Mouse (Mus musculus) stomach, postnatal 0 days (tissue): Measurements from ENCODE around the gene Lce1b. TPM values are rescaled to one million over a fixed set of nuclear protein-coding genes. Genes with fewer than 3 reads are reported as not detected.

Source experiments
- ATAC-seq: fragments of 200-750 bp; cut with Nextera tagmentation; 2 replicates; pipeline ENCODE4 v1.8.0; 2017; ENCODE audit not compliant: low FRiP score, low TSS enrichment
- DNase-seq: peaks from one replicate; pipeline ENCODE4 v3.0.0-alpha.2; 2016; ENCODE audit warnings: low spot score
- H3K27ac ChIP-seq: fragments of 300-500 bp; sonication (generic); replicated peaks from 2 replicates; pipeline ENCODE4 v1.5.1; 2014; ENCODE audit warnings: mild to moderate bottlenecking, control low read depth
- H3K27me3 ChIP-seq: fragments of 300-500 bp; sonication (generic); 2 replicates; pipeline ENCODE4 v1.6.1; 2014; ENCODE audit warnings: low read length; ENCODE audit not compliant: control insufficient read depth, insufficient read depth
- H3K36me3 ChIP-seq: fragments of 300-500 bp; sonication (generic); 2 replicates; pipeline ENCODE4 v1.6.1; 2014; ENCODE audit warnings: low read length, mixed read lengths; ENCODE audit not compliant: control insufficient read depth, insufficient read depth
- H3K4me1 ChIP-seq: fragments of 300-500 bp; sonication (generic); replicated peaks from 2 replicates; pipeline ENCODE4 v1.6.1; 2014; ENCODE audit warnings: antibody characterized with exemption; ENCODE audit not compliant: control insufficient read depth, insufficient read depth
- H3K4me2 ChIP-seq: fragments of 300-500 bp; sonication (generic); replicated peaks from 2 replicates; pipeline ENCODE4 v1.6.1; 2014; ENCODE audit warnings: low read depth, mild to moderate bottlenecking, control low read depth, moderate library complexity
- H3K4me3 ChIP-seq: fragments of 300-500 bp; sonication (generic); 2 replicates; pipeline ENCODE4 v1.5.1; 2014; ENCODE audit warnings: low read depth, low read length, control low read depth
- H3K9ac ChIP-seq: fragments of 300-500 bp; sonication (generic); 2 replicates; pipeline ENCODE4 v1.6.1; 2014; ENCODE audit warnings: mild to moderate bottlenecking, low read length, control low read depth, mixed read lengths
- H3K9me3 ChIP-seq: fragments of 300-500 bp; sonication (generic); 2 replicates; pipeline ENCODE4 v1.6.1; 2016; ENCODE audit warnings: low read length; ENCODE audit not compliant: control insufficient read depth
- CTCF ChIP-seq: IDR thresholded peaks from 2 replicates; pipeline ENCODE4 v1.5.1; 2016; ENCODE audit warnings: antibody characterized with exemption, low read depth, mild to moderate bottlenecking, moderate library complexity
- EP300 ChIP-seq: optimal IDR thresholded peaks from 2 replicates; pipeline ENCODE3; 2016; ENCODE audit warnings: antibody characterized with exemption
- WGBS: fragments of 180-500 bp; shearing (Covaris S2); extraction: QIAGEN DNeasy Blood & Tissue Kit; methylation state at CpG from one replicate; pipeline ENCODE4 v1.1.7; 2014; 5-methylcytosine and 5-hydroxymethylcytosine counted together
- polyA plus RNA-seq: library from polyadenylated mRNA; unstranded; fragments of >200 nt; fragmentation: Nextera tagmentation; extraction: Ambion mirVana; gene quantifications from 2 replicates; pipeline ENCODE4 v1.2.1, GENCODE M21; 2015

Gene Lce1b
- polyA plus RNA-seq, 1 experiment from 2014 or later = 116 TPM

DNA sequence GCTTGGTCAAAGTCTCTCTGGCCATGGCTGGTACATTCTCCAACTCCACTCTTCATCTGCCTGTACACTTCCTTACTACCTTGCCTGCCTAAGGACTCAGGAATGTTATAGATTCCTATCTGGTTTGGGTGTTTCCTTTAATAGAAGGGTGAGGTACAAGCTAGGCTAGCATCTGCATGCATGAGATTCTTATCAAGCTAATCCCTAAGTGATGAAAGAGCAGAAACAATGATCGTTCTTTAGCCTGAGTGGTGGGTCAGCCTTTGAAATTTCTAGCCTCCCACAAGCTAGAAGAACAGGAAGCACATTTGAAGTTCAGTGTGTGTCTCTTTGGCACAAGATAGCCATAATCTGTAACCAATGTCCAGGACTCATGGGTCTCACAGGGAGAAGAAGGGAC lies 46.9 kb downstream of the Lce1b start:
- ATAC-seq (no peak), DNase-seq (no peak)
- no peaks in the 10 kb centered on the region for H3K36me3 ChIP-seq
- WGBS = 41% methylated on average over 1 of the region's 1 CpGs
- H3K9ac ChIP-seq = no peak overlapping the region
- H3K4me3 ChIP-seq = no peak overlapping the region
- H3K4me2 ChIP-seq = no peak overlapping the region
- no peaks in the 10 kb centered on the region for H3K4me1 ChIP-seq
- no peaks in the 10 kb centered on the region for H3K9me3 ChIP-seq
- H3K27me3 ChIP-seq = no peaks in the 10 kb centered on the region
- TF ChIP-seq CTCF (no peak), EP300 (peak; percentile 73)
- H3K27ac ChIP-seq = no peak overlapping the region

DNA sequence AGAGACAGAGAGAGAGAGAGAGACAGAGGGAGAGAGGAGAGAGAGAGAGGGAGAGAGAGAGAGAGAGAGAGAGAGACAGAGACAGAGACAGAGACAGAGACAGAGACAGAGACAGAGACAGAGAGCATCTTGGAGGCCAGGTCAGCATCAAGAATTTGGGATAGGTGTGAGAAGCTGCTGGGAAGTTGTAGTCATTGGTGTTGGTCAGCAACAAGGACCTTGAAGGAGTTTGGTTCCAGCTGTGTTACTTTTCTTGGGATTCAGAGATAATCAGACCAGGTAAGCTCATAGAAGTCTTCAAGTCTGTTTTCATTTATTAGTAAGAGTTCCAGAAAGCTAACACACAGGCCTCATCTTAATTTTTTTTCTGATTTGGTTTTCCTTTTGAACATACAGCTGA lies 49.3 kb downstream of the Lce1b start, which contains the start of gene 2210017I01Rik:
Gene 2210017I01Rik, minus strand, starts transcription at position 101 of the 400 bp plus-strand sequence.
- Histone ChIP-seq H3K9ac (no peak within 1 kb of the TSS), H3K4me1 (no peaks in the 10 kb centered on the region), H3K4me3 (no peak within 1 kb of the TSS), H3K36me3 (no peaks in the 10 kb centered on the region), H3K9me3 (no peaks in the 10 kb centered on the region), H3K27ac (no peak within 1 kb of the TSS), H3K27me3 (no peaks in the 10 kb centered on the region), H3K4me2 (no peak within 1 kb of the TSS)
- no peak for DNase-seq
- no peak for TF ChIP-seq CTCF
- TF ChIP-seq EP300 = no peak
- ATAC-seq = no peak

Other genes starting within 250 kb of the Lce1b start
- 24.7 and 26.7 TPM in 2 replicates for gene Sprr2i, start 248.9 kb downstream of the Lce1b start, polyA plus RNA-seq
- gene Sprr2j-ps, start 238.8 kb downstream of the Lce1b start, polyA plus RNA-seq = 52.2 and 58.5 TPM in 2 replicates
- gene Gm9774, start 227.5 kb downstream of the Lce1b start, polyA plus RNA-seq = 10.3 and 10.6 TPM in 2 replicates
- 8.3 and 9.2 TPM in 2 replicates for gene Sprr2k, start 224.3 kb downstream of the Lce1b start, polyA plus RNA-seq
- 17.1 and 19.3 TPM in 2 replicates for gene Sprr1b, start 218.1 kb downstream of the Lce1b start, polyA plus RNA-seq
- 1,930 and 1,986 TPM in 2 replicates for gene Sprr3, start 198.2 kb downstream of the Lce1b start, polyA plus RNA-seq
- gene Sprr1a, start 171.0 kb downstream of the Lce1b start, polyA plus RNA-seq = 1,567 and 1,571 TPM in 2 replicates
- gene Sprr4, start 156.4 kb downstream of the Lce1b start, polyA plus RNA-seq = 1.3 and 1.5 TPM in 2 replicates
- not detected in 2 replicates for gene 2310046K23Rik, start 122.4 kb downstream of the Lce1b start, polyA plus RNA-seq
- gene Ivl, start 83.2 kb downstream of the Lce1b start, polyA plus RNA-seq = 16.6 and 21.1 TPM in 2 replicates
- not detected in 2 replicates for gene Smcp, start 67.9 kb downstream of the Lce1b start, polyA plus RNA-seq
- gene 2210017I01Rik, start 49.4 kb downstream of the Lce1b start, polyA plus RNA-seq = 22.8 and 26.7 TPM in 2 replicates
- 98.3 and 102 TPM in 2 replicates for gene Lce6a, start 35.3 kb downstream of the Lce1b start, polyA plus RNA-seq
- 401 and 429 TPM in 2 replicates for gene Lce1a1, start 8.6 kb downstream of the Lce1b start, polyA plus RNA-seq
- 632 and 696 TPM in 2 replicates for gene Lce1a2, start 13.4 kb upstream of the Lce1b start, polyA plus RNA-seq
- gene Lce1c, start 22.3 kb upstream of the Lce1b start, polyA plus RNA-seq = 673 and 689 TPM in 2 replicates
- gene Lce1d, start 30.3 kb upstream of the Lce1b start, polyA plus RNA-seq = 199 and 223 TPM in 2 replicates
- 326 and 341 TPM in 2 replicates for gene Lce1e, start 52.1 kb upstream of the Lce1b start, polyA plus RNA-seq
- gene Lce1f, start 63.4 kb upstream of the Lce1b start, polyA plus RNA-seq = 468 and 478 TPM in 2 replicates
- 11.4 and 14.1 TPM in 2 replicates for gene Gm38119, start 82.2 kb upstream of the Lce1b start, polyA plus RNA-seq
- gene Lce1g, start 95.4 kb upstream of the Lce1b start, polyA plus RNA-seq = 307 and 309 TPM in 2 replicates
- 249 and 251 TPM in 2 replicates for gene Lce1h, start 108.1 kb upstream of the Lce1b start, polyA plus RNA-seq
- 369 and 377 TPM in 2 replicates for gene Lce1i, start 122.0 kb upstream of the Lce1b start, polyA plus RNA-seq
- 175 and 184 TPM in 2 replicates for gene Lce1j, start 133.6 kb upstream of the Lce1b start, polyA plus RNA-seq
- gene Lce1k, start 151.0 kb upstream of the Lce1b start, polyA plus RNA-seq = 86.3 and 98.5 TPM in 2 replicates
- 108 and 133 TPM in 2 replicates for gene Kprp, start 170.3 kb upstream of the Lce1b start, polyA plus RNA-seq
- 247 and 250 TPM in 2 replicates for gene Lce1l, start 194.4 kb upstream of the Lce1b start, polyA plus RNA-seq
- gene 2310050C09Rik, start 213.3 kb upstream of the Lce1b start, polyA plus RNA-seq = 30.7 and 33.6 TPM in 2 replicates